Mouse (Mus musculus): ENCODE measurements around the gene Zfp729b. TPM values are rescaled to one million over a fixed set of nuclear protein-coding genes. Genes with fewer than 3 reads are reported as not detected.

Gene Zfp729b
- 0.22 and 0.85 TPM in 2 replicates for polyA plus RNA-seq (2012; rRNA removed; ENCODE audit: low replicate concordance)

GRCm38 (mm10) chr13:67609066-67609876, at the start of gene Zfp729b:
Gene Zfp729b, minus strand, starts transcription at chr13:67609707.

GRCm38 (mm10) chr13:67637294-67638007, 27.9 kb upstream of the Zfp729b start, which contains the start of the genes Gm49345 and Zfp729a:
Gene Gm49345, minus strand, starts transcription at chr13:67637769.
Gene Zfp729a, minus strand, starts transcription at chr13:67637791.

GRCm38 (mm10) chr13:67553730-67554129, 55.8 kb downstream of the Zfp729b start, which contains the start of gene Zfp748:
Gene Zfp748, minus strand, starts transcription at chr13:67553830.

Other genes starting within 250 kb of the Zfp729b start
- 0.34 TPM in 1 of 2 replicates, not detected in the other for gene Gm28044, start 249.2 kb downstream of the Zfp729b start, polyA plus RNA-seq (2012; rRNA removed; ENCODE audit: low replicate concordance)
- gene Zfp953, start 249.1 kb downstream of the Zfp729b start, polyA plus RNA-seq (2012; rRNA removed; ENCODE audit: low replicate concordance), result 0.16 and 0.50 TPM in 2 replicates
- gene Gm28041, start 234.0 kb downstream of the Zfp729b start, polyA plus RNA-seq (2012; rRNA removed; ENCODE audit: low replicate concordance), result 0.24 TPM in 1 of 2 replicates, not detected in the other
- gene Zfp456, start 233.9 kb downstream of the Zfp729b start, polyA plus RNA-seq (2012; rRNA removed; ENCODE audit: low replicate concordance), result 0.18 and 0.37 TPM in 2 replicates
- gene Zfp429, start 209.9 kb downstream of the Zfp729b start, polyA plus RNA-seq (2012; rRNA removed; ENCODE audit: low replicate concordance), result 2.3 and 4.4 TPM in 2 replicates
- 0.24 and 0.75 TPM in 2 replicates for gene Zfp459, start 188.3 kb downstream of the Zfp729b start, polyA plus RNA-seq (2012; rRNA removed; ENCODE audit: low replicate concordance)
- gene Zfp874a, start 158.1 kb downstream of the Zfp729b start, polyA plus RNA-seq (2012; rRNA removed; ENCODE audit: low replicate concordance), result 0.55 and 4.1 TPM in 2 replicates
- 2.1 and 5.1 TPM in 2 replicates for gene Zfp874b, start 125.4 kb downstream of the Zfp729b start, polyA plus RNA-seq (2012; rRNA removed; ENCODE audit: low replicate concordance)
- gene Zfp58, start 109.2 kb downstream of the Zfp729b start, polyA plus RNA-seq (2012; rRNA removed; ENCODE audit: low replicate concordance), result 0.27 and 1.2 TPM in 2 replicates
- not detected in 2 replicates for gene Gm26965, start 83.6 kb downstream of the Zfp729b start, polyA plus RNA-seq (2012; rRNA removed; ENCODE audit: low replicate concordance)
- 18.0 and 34.5 TPM in 2 replicates for gene Zfp87, start 83.5 kb downstream of the Zfp729b start, polyA plus RNA-seq (2012; rRNA removed; ENCODE audit: low replicate concordance)
- gene Zfp748, start 55.9 kb downstream of the Zfp729b start, polyA plus RNA-seq (2012; rRNA removed; ENCODE audit: low replicate concordance), result 1.9 and 2.3 TPM in 2 replicates
- gene Gm49345, start 28.1 kb upstream of the Zfp729b start, polyA plus RNA-seq (2012; rRNA removed; ENCODE audit: low replicate concordance), result 0.17 TPM in 1 of 2 replicates, not detected in the other
- 0.39 and 1.6 TPM in 2 replicates for gene Zfp729a, start 28.1 kb upstream of the Zfp729b start, polyA plus RNA-seq (2012; rRNA removed; ENCODE audit: low replicate concordance)
- gene Zfp738, start 77.4 kb upstream of the Zfp729b start, polyA plus RNA-seq (2012; rRNA removed; ENCODE audit: low replicate concordance), result 3.0 and 7.4 TPM in 2 replicates
- 0.47 and 1.3 TPM in 2 replicates for gene Zfp65, start 119.5 kb upstream of the Zfp729b start, polyA plus RNA-seq (2012; rRNA removed; ENCODE audit: low replicate concordance)
- gene Zfp85, start 145.5 kb upstream of the Zfp729b start, polyA plus RNA-seq (2012; rRNA removed; ENCODE audit: low replicate concordance), result 0.23 and 1.5 TPM in 2 replicates
- 0.82 and 1.5 TPM in 2 replicates for gene Zfp493, start 170.0 kb upstream of the Zfp729b start, polyA plus RNA-seq (2012; rRNA removed; ENCODE audit: low replicate concordance)
- 0.29 and 0.85 TPM in 2 replicates for gene Zfp273, start 204.0 kb upstream of the Zfp729b start, polyA plus RNA-seq (2012; rRNA removed; ENCODE audit: low replicate concordance)
- gene Gm10037, start 221.4 kb upstream of the Zfp729b start, polyA plus RNA-seq (2012; rRNA removed; ENCODE audit: low replicate concordance), result 0.75 TPM in 1 of 2 replicates, not detected in the other